ENCODE assay signal across 8 mouse cellular contexts in the genomic region with DNA sequence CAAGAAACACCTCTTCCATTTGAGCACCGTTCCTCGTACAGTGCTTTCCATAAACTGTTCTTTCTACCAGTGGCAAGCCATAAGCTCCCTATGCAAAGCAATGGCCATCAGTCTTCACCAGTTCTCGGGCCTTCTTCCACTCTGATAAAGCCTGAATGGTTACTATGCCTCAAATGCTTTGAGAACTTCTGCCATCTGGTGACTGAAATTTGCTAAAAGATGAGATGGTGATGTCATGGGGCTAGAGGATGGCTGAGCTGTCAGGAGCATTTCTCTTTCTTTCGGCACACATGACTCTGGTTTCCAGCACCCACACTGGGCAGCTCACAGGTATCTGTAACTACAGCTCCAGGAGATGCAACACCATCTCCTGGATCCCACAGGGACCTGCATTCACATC. TPM values are rescaled to one million over a fixed set of nuclear protein-coding genes. Genes with fewer than 3 reads are reported as not detected.
DNase-seq lines count a peak whose midpoint lies in the region; ATAC-seq lines count a peak whose summit lies in the region.

No protein-coding gene starts in this region.

- H3K27ac ChIP-seq in midbrain, embryonic 15.5 days: no peak overlapping the region
- no peak overlapping the region for H3K27ac ChIP-seq in midbrain, embryonic 13.5 days

- intact Hi-C loops in left cerebral cortex, postnatal 4 days (cut with DNase I): loop anchor here (2.0 to 10.0 kb wide), 2 partner anchors 152 to 366 kb away; no protein-coding TSS in a partner anchor

- no peak overlapping the region for H3K9ac ChIP-seq in midbrain, embryonic 15.5 days
- H3K9ac ChIP-seq in midbrain, embryonic 13.5 days (replicated peaks): no peak overlapping the region

- H3K27me3 ChIP-seq in midbrain, embryonic 15.5 days (replicated peaks): no peaks in the 10 kb centered on the region
- no peaks in the 10 kb centered on the region for H3K27me3 ChIP-seq in midbrain, embryonic 13.5 days

- H3K4me1 ChIP-seq in midbrain, embryonic 15.5 days: no peaks in the 10 kb centered on the region
- 0 out of 2 replicates have a peak, but pooled peaks cover 3% of the 10 kb centered on the region for H3K4me1 ChIP-seq in midbrain, embryonic 13.5 days (replicated peaks)

- no peak overlapping the region for H3K4me2 ChIP-seq in midbrain, embryonic 15.5 days
- no peak overlapping the region for H3K4me2 ChIP-seq in midbrain, embryonic 13.5 days (replicated peaks)

- DNase-seq in frontal cortex, adult 2 months (ENCODE audit: extremely low spot score in 1 of 2, low spot score in 1 of 2): peak; percentile 13 to 75
- DNase-seq in frontal cortex, postnatal 14 days (ENCODE audit: low spot score in 2 of 2): no peak
- DNase-seq in fibroblast of lung, adult 2 months (ENCODE audit: low read depth): peak; percentile 25
- peak; percentile 6 for DNase-seq in left cerebral cortex, postnatal 4 days
- DNase-seq in thymus, postnatal 0 days (ENCODE audit: low spot score): no peak

- H3K36me3 ChIP-seq in midbrain, embryonic 15.5 days (replicated peaks): no peaks in the 10 kb centered on the region
- no peaks in the 10 kb centered on the region for H3K36me3 ChIP-seq in midbrain, embryonic 13.5 days

- H3K4me3 ChIP-seq in midbrain, embryonic 15.5 days: no peak overlapping the region
- no peak overlapping the region for H3K4me3 ChIP-seq in midbrain, embryonic 13.5 days (replicated peaks)

- no peaks in the 10 kb centered on the region for H3K9me3 ChIP-seq in midbrain, embryonic 15.5 days
- H3K9me3 ChIP-seq in midbrain, embryonic 13.5 days: no peaks in the 10 kb centered on the region

- peak; percentile 91 for ATAC-seq in midbrain, embryonic 15.5 days (replicated peaks)
- ATAC-seq in midbrain, embryonic 13.5 days: no peak
- ATAC-seq in granulocyte monocyte progenitor cell, adult 5-6 weeks (replicated peaks; ENCODE audit: poor library complexity, severe bottlenecking): no peak

- 75% methylated on average over 4 of the region's 4 CpGs for WGBS in midbrain, embryonic 15.5 days
- 81% methylated on average over 4 of the region's 4 CpGs for WGBS in midbrain, embryonic 13.5 days

RNA-seq across cellular contexts. Expression of gene Tfg, which starts 40.1 kb away (rescaled TPM):
- polyA plus RNA-seq in frontal cortex, adult 2 months (2012; rRNA removed): 68.5 and 82.5 TPM in 2 replicates
- 150 and 155 TPM in 2 replicates for polyA plus RNA-seq in midbrain, embryonic 15.5 days (2015; fragmentation: Nextera tagmentation; extraction: Ambion mirVana)
- polyA plus RNA-seq in midbrain, embryonic 13.5 days (2015; fragmentation: Nextera tagmentation; extraction: Ambion mirVana): 159 and 168 TPM in 2 replicates
- 10 to 100 TPM; 85.5 to 91.4 TPM for total RNA-seq in left cerebral cortex, postnatal 4 days (2021)
- 85.4 and 105 TPM in 2 replicates for total RNA-seq in granulocyte monocyte progenitor cell, adult 5-6 weeks (2014; fragmentation: Nextera tagmentation)
- 48.8 and 51.7 TPM in 2 replicates for total RNA-seq in granulocyte monocyte progenitor cell, adult 5-6 weeks (2017)
- 77.0 and 94.5 TPM in 2 replicates for polyA plus RNA-seq in thymus, postnatal 0 days (2015; fragmentation: Nextera tagmentation; extraction: Ambion mirVana)

Comparison
In these comparisons a context has a peak if more than half of its experiments do, and no peak if none do; other contexts are left out.
1. DNase-seq: peak in frontal cortex, adult 2 months (2 of 2), fibroblast of lung, adult 2 months (single experiment) and left cerebral cortex, postnatal 4 days (single experiment); none in frontal cortex, postnatal 14 days (0 of 2) and thymus, postnatal 0 days (single experiment).